Mouse (Mus musculus) hindbrain, embryonic 16.5 days (tissue): ENCODE measurements at regions not wholly inside any gene's neighbourhood (a gene's known extent, or its start where the extent isn't known, plus 50 kb on each side); places are given as distances from the start of the nearest gene placed in this dataset.
A peak's percentile ranks its signal among the peaks of the same experiment; 100 is the strongest.

Source experiments
- ATAC-seq: fragments of 200-750 bp; cut with Nextera tagmentation; 2 replicates; pipeline ENCODE4 v1.8.0; 2017; ENCODE audit warnings: moderate TSS enrichment, moderate library complexity
- H3K27ac ChIP-seq: fragments of 300-500 bp; sonication (generic); 2 replicates; pipeline ENCODE4 v1.5.1; 2014; ENCODE audit warnings: low read depth, mild to moderate bottlenecking, control low read depth, low read length, moderate library complexity
- H3K27me3 ChIP-seq: fragments of 300-500 bp; sonication (generic); replicated peaks from 2 replicates; pipeline ENCODE4 v1.6.1; 2014; ENCODE audit warnings: low read length; ENCODE audit not compliant: control insufficient read depth, insufficient read depth
- H3K36me3 ChIP-seq: fragments of 300-500 bp; sonication (generic); 2 replicates; pipeline ENCODE4 v1.6.1; 2014; ENCODE audit warnings: mild to moderate bottlenecking, low read length, moderate library complexity, mixed read lengths; ENCODE audit not compliant: control insufficient read depth, insufficient read depth
- H3K4me1 ChIP-seq: fragments of 300-500 bp; sonication (generic); 2 replicates; pipeline ENCODE4 v1.6.1; 2014; ENCODE audit warnings: low read depth, low read length; ENCODE audit not compliant: control insufficient read depth, insufficient read depth
- H3K4me2 ChIP-seq: fragments of 300-500 bp; sonication (generic); 2 replicates; pipeline ENCODE4 v1.6.1; 2014; ENCODE audit warnings: mild to moderate bottlenecking, low read length, control low read depth, moderate library complexity
- H3K4me3 ChIP-seq: fragments of 300-500 bp; sonication (generic); 2 replicates; pipeline ENCODE4 v1.5.1; 2014; ENCODE audit warnings: mild to moderate bottlenecking, low read length, control low read depth, moderate library complexity
- H3K9ac ChIP-seq: fragments of 300-500 bp; sonication (generic); 2 replicates; pipeline ENCODE4 v1.6.1; 2014; ENCODE audit warnings: low read depth, mild to moderate bottlenecking, control low read depth, low read length, moderate library complexity
- H3K9me3 ChIP-seq: fragments of 300-500 bp; sonication (generic); 2 replicates; pipeline ENCODE4 v1.6.1; 2014; ENCODE audit warnings: mild to moderate bottlenecking, low read length, moderate library complexity; ENCODE audit not compliant: control insufficient read depth
- WGBS: fragments of 180-500 bp; shearing (Covaris S2); extraction: QIAGEN DNeasy Blood & Tissue Kit; methylation state at CpG from one replicate; pipeline ENCODE4 v1.1.7; 2014; 5-methylcytosine and 5-hydroxymethylcytosine counted together

DNA sequence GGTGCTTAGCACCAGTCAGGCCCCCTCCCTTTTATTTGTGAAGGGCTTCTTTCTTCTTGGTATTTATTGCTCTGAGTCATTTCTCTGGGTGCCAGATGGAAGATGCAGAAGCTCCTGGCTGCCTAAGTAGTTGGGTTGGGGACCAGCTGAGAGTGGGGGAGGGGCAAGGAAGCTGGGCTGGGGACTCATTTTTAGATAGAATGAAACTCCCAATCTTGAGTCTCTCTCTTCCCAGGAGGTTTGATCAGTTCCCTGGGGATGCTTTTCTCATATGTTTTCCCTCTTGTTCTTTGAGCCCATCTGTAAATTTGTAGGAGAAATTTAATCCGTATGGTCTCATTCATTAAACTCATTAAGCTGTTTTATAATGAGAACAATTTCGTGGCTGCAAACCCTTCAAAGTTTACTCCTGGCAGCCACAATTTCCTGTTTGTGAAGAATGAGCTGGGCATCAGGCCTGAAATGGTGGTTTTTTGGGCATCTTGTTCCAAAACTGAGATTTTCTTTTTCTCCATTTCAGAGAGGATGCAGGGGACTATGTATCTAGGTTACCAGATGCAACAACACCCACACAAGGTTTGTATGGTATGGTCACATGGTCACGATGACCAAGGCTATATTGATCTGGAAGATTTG lies 98.9 kb upstream of the Slit3 start:
- Histone ChIP-seq H3K4me3 (no peak overlapping the region), H3K9ac (no peak overlapping the region), H3K4me2 (no peak overlapping the region), H3K9me3 (0 out of 2 replicates have a peak, but pooled peaks cover 2% of the 10 kb centered on the region), H3K27me3 (no peaks in the 10 kb centered on the region), H3K4me1 (no peaks in the 10 kb centered on the region), H3K36me3 (no peaks in the 10 kb centered on the region), H3K27ac (no peak overlapping the region)
- no peak for ATAC-seq
- WGBS: 67% methylated on average over 3 of the region's 3 CpGs

- 81% methylated on average over 3 of the region's 3 CpGs for WGBS
- Histone ChIP-seq H3K27me3 (no peaks in the 10 kb centered on the region), H3K4me3 (no peak overlapping the region), H3K27ac (no peak overlapping the region), H3K4me2 (no peak overlapping the region), H3K9me3 (0 out of 2 replicates have a peak, but pooled peaks cover 2% of the 10 kb centered on the region), H3K4me1 (no peaks in the 10 kb centered on the region), H3K9ac (no peak overlapping the region), H3K36me3 (no peaks in the 10 kb centered on the region)
- ATAC-seq: no peak
Observed at GRCm38 (mm10) chr11:35016998-35017397, 104.0 kb upstream of the Slit3 start.

DNA sequence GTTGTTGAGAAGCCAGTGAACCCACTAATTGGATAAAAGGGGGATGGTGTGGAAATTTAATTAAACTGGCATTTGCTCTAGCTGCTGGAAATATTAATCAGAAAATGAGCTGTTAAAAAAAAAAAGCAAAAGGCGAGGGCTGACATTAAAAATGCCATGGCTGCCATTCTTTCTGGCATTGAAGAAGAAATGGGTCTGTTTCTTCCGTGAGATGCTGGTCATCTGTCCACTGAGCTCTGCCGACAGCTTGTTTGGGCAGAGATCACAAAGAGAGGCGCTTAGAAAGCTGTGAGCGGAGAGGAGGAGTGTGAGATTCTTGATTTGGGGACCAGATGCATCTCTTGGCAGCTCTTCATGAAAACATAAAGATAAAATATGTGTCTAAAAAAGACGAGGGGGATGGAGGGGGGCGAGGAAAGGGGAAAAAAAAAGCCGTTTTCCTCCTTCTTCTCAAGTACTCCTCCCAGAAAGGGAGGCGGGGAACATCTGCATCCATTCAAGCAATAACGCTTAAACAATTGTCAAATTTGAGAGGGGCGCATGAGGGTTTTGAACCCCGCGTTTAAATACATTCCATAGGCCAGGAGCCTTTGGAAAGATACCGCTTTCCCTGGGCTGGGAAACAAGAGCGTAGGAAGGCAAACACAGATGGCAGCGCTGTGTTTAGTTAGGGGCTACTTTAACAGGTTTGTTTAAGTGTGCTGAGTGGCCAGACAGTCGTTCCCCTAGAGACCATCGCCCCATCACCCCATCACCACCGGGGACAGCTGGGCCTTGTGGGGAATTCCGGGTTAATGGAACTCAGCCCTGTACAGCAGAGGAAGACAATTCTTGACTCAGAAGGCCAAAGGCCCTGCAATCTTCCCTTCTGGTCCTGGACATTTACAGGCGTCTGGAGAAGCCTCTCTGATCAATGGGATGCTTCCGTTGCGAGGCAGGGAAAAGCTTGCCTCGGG lies 109.2 kb upstream of the Slit3 start:
- Histone ChIP-seq H3K9me3 (no peaks in the 10 kb centered on the region), H3K4me1 (peaks cover 9% of the 10 kb centered on the region), H3K9ac (no peak overlapping the region), H3K4me3 (no peak overlapping the region), H3K27ac (peak overlapping the region; percentile 36; the same call in 1 of the 2 replicates), H3K4me2 (0 out of 2 replicates have a peak overlapping the region, but pooled peaks have one; percentile 7), H3K27me3 (no peaks in the 10 kb centered on the region), H3K36me3 (no peaks in the 10 kb centered on the region)
- ATAC-seq: no peak
- WGBS: 56% methylated on average over 24 of the region's 24 CpGs

- ATAC-seq: no peak
- H3K27ac ChIP-seq: no peak overlapping the region; the same call in 1 of the 2 replicates
- H3K4me2 ChIP-seq: peak overlapping the region; percentile 32
Observed at GRCm38 (mm10) chr11:35006773-35007567, 114.1 kb upstream of the Slit3 start.

DNA sequence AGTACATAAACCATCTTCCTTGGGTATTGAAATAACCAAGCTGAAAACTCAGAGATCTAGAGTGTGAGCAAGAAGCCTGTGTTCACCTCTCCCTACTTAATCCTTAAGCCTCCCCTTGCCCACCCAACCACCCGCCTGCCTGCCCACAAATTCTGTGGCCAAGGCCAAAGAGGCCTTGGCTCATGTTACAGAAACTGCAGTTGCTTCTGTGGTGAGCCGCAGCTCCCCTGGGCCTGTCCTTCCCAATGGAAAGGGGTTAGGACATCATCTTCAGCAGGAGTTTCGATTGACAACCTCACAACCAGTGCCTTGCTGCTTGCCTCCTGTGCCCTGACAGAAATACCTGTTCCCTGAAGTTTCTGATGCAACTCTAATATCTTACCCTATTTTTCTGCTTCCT lies 115.9 kb upstream of the Slit3 start:
- H3K9me3 ChIP-seq: no peaks in the 10 kb centered on the region
- 81% methylated on average over 3 of the region's 3 CpGs for WGBS
- H3K4me3 ChIP-seq: no peak overlapping the region
- no peaks in the 10 kb centered on the region for H3K36me3 ChIP-seq
- H3K4me1 ChIP-seq: peaks cover 9% of the 10 kb centered on the region
- H3K4me2 ChIP-seq: no peak overlapping the region
- no peak overlapping the region for H3K9ac ChIP-seq
- ATAC-seq: no peak
- no peak overlapping the region for H3K27ac ChIP-seq
- no peaks in the 10 kb centered on the region for H3K27me3 ChIP-seq

More at GRCm38 (mm10) chr11:35006773-35007567, 114.1 kb upstream of the Slit3 start:
- WGBS: 38% methylated on average over 20 of the region's 20 CpGs
- no peaks in the 10 kb centered on the region for H3K36me3 ChIP-seq
- H3K9ac ChIP-seq: no peak overlapping the region; the same call in 1 of the 2 replicates
- no peak overlapping the region for H3K4me3 ChIP-seq
- no peaks in the 10 kb centered on the region for H3K27me3 ChIP-seq
- H3K9me3 ChIP-seq: no peaks in the 10 kb centered on the region
- H3K4me1 ChIP-seq: peaks cover 12% of the 10 kb centered on the region

GRCm38 (mm10) chr11:35004431-35004830 lies 116.6 kb upstream of the Slit3 start:
- Histone ChIP-seq H3K9ac (no peak overlapping the region), H3K36me3 (no peaks in the 10 kb centered on the region), H3K4me3 (no peak overlapping the region), H3K9me3 (no peaks in the 10 kb centered on the region), H3K4me2 (no peak overlapping the region), H3K4me1 (peaks cover 9% of the 10 kb centered on the region), H3K27me3 (no peaks in the 10 kb centered on the region), H3K27ac (no peak overlapping the region)
- ATAC-seq: 0 out of 2 replicates have a peak, but pooled peaks have one; percentile 50
- WGBS: 40% methylated on average over 1 of the region's 1 CpGs

GRCm38 (mm10) chr11:35003956-35004355 lies 117.1 kb upstream of the Slit3 start:
- no peaks in the 10 kb centered on the region for H3K36me3 ChIP-seq
- H3K27ac ChIP-seq: no peak overlapping the region
- no peaks in the 10 kb centered on the region for H3K9me3 ChIP-seq
- no peak overlapping the region for H3K4me2 ChIP-seq
- no peak for ATAC-seq
- no peak overlapping the region for H3K9ac ChIP-seq
- H3K4me1 ChIP-seq: peaks cover 9% of the 10 kb centered on the region
- no peaks in the 10 kb centered on the region for H3K27me3 ChIP-seq
- no peak overlapping the region for H3K4me3 ChIP-seq
- 34% methylated on average over 3 of the region's 3 CpGs for WGBS

DNA sequence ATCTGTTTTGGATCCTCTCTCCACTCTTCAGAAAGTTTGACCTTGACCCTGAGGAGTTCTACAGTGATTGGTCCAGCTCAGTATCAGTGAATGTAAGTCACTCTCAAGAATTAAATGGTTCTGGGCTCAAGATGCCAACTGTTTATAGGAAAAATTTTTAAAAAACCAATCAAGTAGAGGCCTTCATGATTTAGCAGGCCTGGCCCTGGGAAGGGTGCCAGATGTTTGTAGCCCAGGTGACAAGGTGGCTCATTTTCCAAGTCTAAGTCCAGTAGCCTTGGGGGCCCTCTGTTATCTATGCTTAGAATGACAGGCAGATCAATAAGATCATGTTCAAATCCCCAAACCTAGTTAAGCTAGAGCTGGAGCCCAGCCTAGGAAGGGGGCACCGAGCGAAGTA lies 123.1 kb upstream of the Slit3 start:
- Histone ChIP-seq H3K4me3 (no peak overlapping the region), H3K36me3 (no peaks in the 10 kb centered on the region), H3K9me3 (no peaks in the 10 kb centered on the region), H3K9ac (no peak overlapping the region), H3K27ac (no peak overlapping the region), H3K4me1 (no peaks in the 10 kb centered on the region), H3K4me2 (no peak overlapping the region), H3K27me3 (no peaks in the 10 kb centered on the region)
- WGBS: 96% methylated on average over 2 of the region's 2 CpGs
- ATAC-seq: no peak
